Mouse (Mus musculus) heart, adult 2 months (tissue): ENCODE measurements around the gene Aasdh. TPM values are rescaled to one million over a fixed set of nuclear protein-coding genes. Genes with fewer than 3 reads are reported as not detected.

Experiments
- DNase-seq, 2 experiments: peaks; one replicate each; pipeline ENCODE4 v3.0.0; 2021
- H3K27ac ChIP-seq: fragments of 200-600 bp; 2 replicates; pipeline ENCODE4 v1.8.1; 2022
- H3K27me3 ChIP-seq: fragments of 200-500 bp; 2 replicates; pipeline ENCODE4 v1.6.1; 2012; ENCODE audit warnings: mild to moderate bottlenecking, low read length, inconsistent platforms, mixed read lengths; ENCODE audit not compliant: control insufficient read depth, insufficient read depth
- H3K36me3 ChIP-seq: fragments of 200-500 bp; 2 replicates; pipeline ENCODE4 v1.6.1; 2012; ENCODE audit warnings: low read length, inconsistent platforms; ENCODE audit not compliant: control insufficient read depth, insufficient read depth
- H3K4me1 ChIP-seq: fragments of 200-500 bp; 2 replicates; pipeline ENCODE4 v1.6.1; 2011; ENCODE audit warnings: low read length; ENCODE audit not compliant: control insufficient read depth, insufficient read depth
- H3K4me3 ChIP-seq: fragments of 200-600 bp; 2 replicates; pipeline ENCODE4 v1.8.1; 2022
- H3K79me2 ChIP-seq: fragments of 200-500 bp; replicated peaks from 2 replicates; pipeline ENCODE4 v1.6.1; 2012; ENCODE audit warnings: mild to moderate bottlenecking, inconsistent platforms, low read length, moderate library complexity, mixed read lengths; ENCODE audit not compliant: control insufficient read depth, insufficient read depth
- H3K9ac ChIP-seq: fragments of 200-500 bp; 2 replicates; pipeline ENCODE4 v1.6.1; 2012; ENCODE audit warnings: low read depth, mild to moderate bottlenecking, control low read depth, inconsistent platforms, low read length, mixed read lengths
- CTCF ChIP-seq: fragments of 200-600 bp; IDR thresholded peaks from 2 replicates; pipeline ENCODE4 v1.8.1; 2022; ENCODE audit warnings: antibody characterized with exemption, mild to moderate bottlenecking, moderate library complexity
- EP300 ChIP-seq: fragments of 200-500 bp; IDR thresholded peaks from 2 replicates; pipeline ENCODE4 v1.6.1; 2011; ENCODE audit warnings: low read depth, low read length, control low read depth; ENCODE audit not compliant: insufficient read depth
- POLR2A ChIP-seq: fragments of 200-500 bp; IDR thresholded peaks from 2 replicates; pipeline ENCODE4 v1.6.1; 2011; ENCODE audit warnings: mild to moderate bottlenecking, low read depth, low read length, control low read depth; ENCODE audit not compliant: insufficient read depth
- WGBS: fragments of 180-500 bp; shearing (Covaris S2); methylation state at CpG from one replicate; pipeline ENCODE4 v1.1.7; 2018; 5-methylcytosine and 5-hydroxymethylcytosine counted together
- intact Hi-C: fragments of 180-260 bp; cut with DNase I; formaldehyde crosslinking; loops from one replicate; pipeline ENCODE4 v1.15.1; 2025
- polyA plus RNA-seq: library from polyadenylated mRNA; depleted of rRNA; stranded (reverse); fragments of >200 nt; gene quantifications from 2 replicates; pipeline ENCODE4 v1.2.3, GENCODE M21; 2012
- total RNA-seq, 2 experiments: library from RNA; stranded (reverse); gene quantifications; 2 replicates each; pipeline ENCODE4 v1.2.3; 2021

Gene Aasdh
- total and polyA plus RNA-seq, 3 experiments, result 12.7 to 19.9 (median 16.2) TPM

GRCm38 (mm10) chr5:76950343-76951105 lies 45.2 kb upstream of the Aasdh start:
- Histone ChIP-seq H3K79me2 (peaks cover 2% of the 10 kb centered on the region), H3K27me3 (no peaks in the 10 kb centered on the region), H3K36me3 (peaks cover 24% of the 10 kb centered on the region), H3K4me1 (peaks cover 18% of the 10 kb centered on the region), H3K9ac (peak overlapping the region; percentile 55), H3K4me3 (peak overlapping the region; percentile 77), H3K27ac (peak overlapping the region; percentile 76)
- 1% methylated on average over 24 of the region's 24 CpGs for WGBS
- no peak for DNase-seq
- no peak for TF ChIP-seq EP300
- no peak for TF ChIP-seq POLR2A
- TF ChIP-seq CTCF, result no peak
- intact Hi-C loops, result loop anchor here (1.0 to 2.0 kb wide), 2 partner anchors 24 to 45 kb away; partner anchors contain the start of genes Aasdh and Srp72

- Histone ChIP-seq H3K4me3 (no peak overlapping the region), H3K27ac (no peak overlapping the region; the same call in 1 of the 2 replicates), H3K4me1 (peaks cover 10% of the 10 kb centered on the region), H3K36me3 (peaks cover 18% of the 10 kb centered on the region), H3K9ac (no peak overlapping the region), H3K27me3 (no peaks in the 10 kb centered on the region), H3K79me2 (peaks cover 1% of the 10 kb centered on the region; the same call in 1 of the 2 replicates)
- intact Hi-C loops, result no loop called here
- 77% methylated on average over 4 of the region's 4 CpGs for WGBS
- no peak for TF ChIP-seq EP300
- no peak for TF ChIP-seq POLR2A
- TF ChIP-seq CTCF, result no peak
- no peak for DNase-seq
These were observed 42.4 kb upstream of the Aasdh start for GRCm38 (mm10) chr5:76947758-76948157.

GRCm38 (mm10) chr5:76947142-76947541 lies 41.8 kb upstream of the Aasdh start:
- Histone ChIP-seq H3K79me2 (peaks cover 1% of the 10 kb centered on the region; the same call in 1 of the 2 replicates), H3K27ac (peak overlapping the region; percentile 34), H3K9ac (no peak overlapping the region), H3K36me3 (peaks cover 14% of the 10 kb centered on the region), H3K4me1 (peaks cover 8% of the 10 kb centered on the region; the same call in 1 of the 2 replicates), H3K27me3 (no peaks in the 10 kb centered on the region), H3K4me3 (0 out of 2 replicates have a peak overlapping the region, but pooled peaks have one; percentile 2)
- 16% methylated on average over 4 of the region's 4 CpGs for WGBS
- no peak for TF ChIP-seq POLR2A
- TF ChIP-seq CTCF, result no peak
- no peak for TF ChIP-seq EP300
- intact Hi-C loops, result no loop called here
- DNase-seq, result no peak

GRCm38 (mm10) chr5:76945678-76946033 lies 40.3 kb upstream of the Aasdh start:
- 78% methylated on average over 2 of the region's 2 CpGs for WGBS
- no peaks in the 10 kb centered on the region for H3K27me3 ChIP-seq
- no peak for DNase-seq
- no peak overlapping the region for H3K4me3 ChIP-seq
- no peak overlapping the region for H3K27ac ChIP-seq
- intact Hi-C loops, result loop anchor here (1.0 kb wide), 1 partner anchor 22 kb away; no protein-coding TSS in a partner anchor
- H3K79me2 ChIP-seq, result peaks cover 1% of the 10 kb centered on the region; the same call in 1 of the 2 replicates
- TF ChIP-seq EP300, result no peak
- H3K4me1 ChIP-seq, result peaks cover 8% of the 10 kb centered on the region; the same call in 1 of the 2 replicates
- H3K36me3 ChIP-seq, result peaks cover 14% of the 10 kb centered on the region
- H3K9ac ChIP-seq, result no peak overlapping the region

- Histone ChIP-seq H3K79me2 (peaks cover 1% of the 10 kb centered on the region; the same call in 1 of the 2 replicates), H3K27ac (no peak overlapping the region; the same call in 1 of the 2 replicates), H3K27me3 (no peaks in the 10 kb centered on the region), H3K4me3 (no peak overlapping the region), H3K9ac (no peak overlapping the region), H3K36me3 (peaks cover 14% of the 10 kb centered on the region), H3K4me1 (peaks cover 8% of the 10 kb centered on the region; the same call in 1 of the 2 replicates)
- DNase-seq, result no peak
- 64% methylated on average over 6 of the region's 6 CpGs for WGBS
- intact Hi-C loops, result no loop called here
- no peak for TF ChIP-seq POLR2A
These were observed 39.8 kb upstream of the Aasdh start for GRCm38 (mm10) chr5:76944965-76945677.

GRCm38 (mm10) chr5:76942505-76942904 lies 37.2 kb upstream of the Aasdh start:
- WGBS, result 89% methylated on average over 4 of the region's 4 CpGs
- intact Hi-C loops, result no loop called here

More at GRCm38 (mm10) chr5:76942505-76942904, 37.2 kb upstream of the Aasdh start:
- Histone ChIP-seq H3K27me3 (no peaks in the 10 kb centered on the region), H3K4me3 (no peak overlapping the region), H3K9ac (no peak overlapping the region), H3K36me3 (peaks cover 12% of the 10 kb centered on the region), H3K27ac (no peak overlapping the region), H3K79me2 (peaks cover 1% of the 10 kb centered on the region; the same call in 1 of the 2 replicates), H3K4me1 (peaks cover 4% of the 10 kb centered on the region; the same call in 1 of the 2 replicates)
- DNase-seq, result no peak
- no peak for TF ChIP-seq POLR2A
- no peak for TF ChIP-seq CTCF
- TF ChIP-seq EP300, result no peak
